Mouse (Mus musculus): Measurements from ENCODE around the gene Rbm6. TPM values are rescaled to one million over a fixed set of nuclear protein-coding genes. Genes with fewer than 3 reads are reported as not detected.
A peak's percentile ranks its signal among the peaks of the same experiment; 100 is the strongest.

Rbm6 gene
- polyA plus RNA-seq, 1 experiment from 2014 or later = 35.6 TPM

- Histone ChIP-seq H3K27me3 (replicated peaks; ENCODE audit: insufficient read depth, low read length) (no peaks in the 10 kb centered on the region), H3K9ac (replicated peaks; ENCODE audit: low read depth) (no peak overlapping the region), H3K4me3 (ENCODE audit: low read depth, low read length) (no peak overlapping the region), H3K4me2 (replicated peaks; ENCODE audit: low read depth, low read length) (no peak overlapping the region), H3K27ac (ENCODE audit: low read length) (peak overlapping the region; percentile 79), H3K9me3 (ENCODE audit: low read length) (no peaks in the 10 kb centered on the region), H3K4me1 (ENCODE audit: insufficient read depth, low read depth, low read length) (peaks cover 15% of the 10 kb centered on the region; the same call in 1 of the 2 replicates), H3K36me3 (ENCODE audit: insufficient read depth, low read length) (no peaks in the 10 kb centered on the region)
- ATAC-seq = peak; percentile 49
- WGBS = 94% methylated on average over 1 of the region's 1 CpGs
- DNase-seq (ENCODE audit: low spot score) = peak; percentile 48
- TF ChIP-seq EP300 (IDR thresholded peaks at IDR 0.05) (no peak), CTCF (IDR thresholded peaks at IDR 0.05) (no peak)
Measured at GRCm38 (mm10) chr9:107724796-107725195, 148.2 kb downstream of the Rbm6 start.

DNA sequence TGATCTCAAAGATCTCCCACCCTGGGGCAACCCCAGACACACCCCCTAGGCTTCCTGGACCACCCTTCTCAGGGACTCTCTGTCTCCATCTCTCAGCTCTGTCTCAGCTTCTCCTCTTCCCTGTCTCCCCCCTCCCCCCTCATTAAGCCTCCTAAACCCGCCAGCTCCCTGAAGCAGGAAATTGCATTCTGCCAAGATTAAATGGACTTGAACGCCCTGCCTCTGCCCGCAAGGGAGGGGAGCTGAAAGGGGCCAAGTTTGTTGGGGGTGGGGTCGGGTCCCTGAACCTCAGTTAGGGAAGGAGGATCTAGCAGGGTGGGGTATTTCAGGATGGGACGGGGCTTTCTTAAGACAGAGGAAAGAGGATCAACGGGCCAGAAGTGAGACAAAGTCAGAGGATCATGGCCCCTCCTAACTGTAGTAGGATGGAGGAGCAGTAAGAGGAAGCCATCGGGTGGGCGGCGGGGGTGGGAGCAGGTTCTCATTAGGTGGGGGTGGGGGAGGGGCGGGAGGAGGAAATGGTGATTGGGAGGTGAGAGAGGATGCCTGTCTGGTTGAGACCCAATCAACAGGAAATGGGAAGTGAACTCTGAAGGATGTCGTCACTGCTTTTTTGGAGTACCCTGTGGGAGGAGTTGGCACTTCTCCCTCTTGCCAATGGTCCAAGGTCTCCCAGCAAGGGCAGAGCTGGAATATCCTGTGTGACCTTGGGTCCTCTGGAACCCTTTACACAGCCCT, 149.1 kb downstream of the Rbm6 start:
- WGBS = 0% methylated on average over 10 of the region's 11 CpGs
- Histone ChIP-seq H3K4me1 (ENCODE audit: insufficient read depth, low read depth, low read length) (peaks cover 15% of the 10 kb centered on the region; the same call in 1 of the 2 replicates), H3K9me3 (ENCODE audit: low read length) (no peaks in the 10 kb centered on the region), H3K4me3 (ENCODE audit: low read depth, low read length) (no peak overlapping the region; the same call in 1 of the 2 replicates), H3K4me2 (replicated peaks; ENCODE audit: low read depth, low read length) (peak overlapping the region; percentile 33), H3K27me3 (replicated peaks; ENCODE audit: insufficient read depth, low read length) (no peaks in the 10 kb centered on the region), H3K27ac (ENCODE audit: low read length) (peak overlapping the region; percentile 79), H3K9ac (replicated peaks; ENCODE audit: low read depth) (no peak overlapping the region; the same call in 1 of the 2 replicates), H3K36me3 (ENCODE audit: insufficient read depth, low read length) (no peaks in the 10 kb centered on the region)
- TF ChIP-seq CTCF (IDR thresholded peaks at IDR 0.05) = no peak
- peak; percentile 45; the same call in 1 of the 2 replicates for TF ChIP-seq EP300 (IDR thresholded peaks at IDR 0.05)
- ATAC-seq = peak; percentile 86
- peak; percentile 91 for DNase-seq (ENCODE audit: low spot score)

Other genes starting within 250 kb of the Rbm6 start
- 414 and 417 TPM in 2 replicates for gene Gnai2, start 237.9 kb downstream of the Rbm6 start, polyA plus RNA-seq (2015; fragmentation: Nextera tagmentation; extraction: Ambion mirVana)
- 0.51 and 0.81 TPM in 2 replicates for gene Slc38a3, start 203.7 kb downstream of the Rbm6 start, polyA plus RNA-seq (2015; fragmentation: Nextera tagmentation; extraction: Ambion mirVana)
- 0.23 and 0.30 TPM in 2 replicates for gene Gnat1, start 193.5 kb downstream of the Rbm6 start, polyA plus RNA-seq (2015; fragmentation: Nextera tagmentation; extraction: Ambion mirVana)
- 23.4 and 24.9 TPM in 2 replicates for gene Sema3f, start 162.8 kb downstream of the Rbm6 start, polyA plus RNA-seq (2015; fragmentation: Nextera tagmentation; extraction: Ambion mirVana)
- 119 and 128 TPM in 2 replicates for gene Rbm5, start 102.2 kb downstream of the Rbm6 start, polyA plus RNA-seq (2015; fragmentation: Nextera tagmentation; extraction: Ambion mirVana)
- 12.3 and 12.8 TPM in 2 replicates for gene Mon1a, start 14.9 kb upstream of the Rbm6 start, polyA plus RNA-seq (2015; fragmentation: Nextera tagmentation; extraction: Ambion mirVana)
- 3.1 and 3.5 TPM in 2 replicates for gene Mst1r, start 33.6 kb upstream of the Rbm6 start, polyA plus RNA-seq (2015; fragmentation: Nextera tagmentation; extraction: Ambion mirVana)
- not detected in 2 replicates for gene Actl11, start 55.2 kb upstream of the Rbm6 start, polyA plus RNA-seq (2015; fragmentation: Nextera tagmentation; extraction: Ambion mirVana)
- 0.12 and 0.35 TPM in 2 replicates for gene Camkv, start 62.4 kb upstream of the Rbm6 start, polyA plus RNA-seq (2015; fragmentation: Nextera tagmentation; extraction: Ambion mirVana)
- 2.2 and 2.6 TPM in 2 replicates for gene Traip, start 76.9 kb upstream of the Rbm6 start, polyA plus RNA-seq (2015; fragmentation: Nextera tagmentation; extraction: Ambion mirVana)
- gene Uba7, start 102.3 kb upstream of the Rbm6 start, polyA plus RNA-seq (2015; fragmentation: Nextera tagmentation; extraction: Ambion mirVana) = 33.2 and 33.3 TPM in 2 replicates
- 1.8 and 3.6 TPM in 2 replicates for gene Gm20661, start 109.8 kb upstream of the Rbm6 start, polyA plus RNA-seq (2015; fragmentation: Nextera tagmentation; extraction: Ambion mirVana)
- 65.0 and 68.5 TPM in 2 replicates for gene Inka1, start 112.6 kb upstream of the Rbm6 start, polyA plus RNA-seq (2015; fragmentation: Nextera tagmentation; extraction: Ambion mirVana)
- 7.8 and 8.9 TPM in 2 replicates for gene Cdhr4, start 119.3 kb upstream of the Rbm6 start, polyA plus RNA-seq (2015; fragmentation: Nextera tagmentation; extraction: Ambion mirVana)
- 0.17 and 0.44 TPM in 2 replicates for gene Gm20662, start 123.1 kb upstream of the Rbm6 start, polyA plus RNA-seq (2015; fragmentation: Nextera tagmentation; extraction: Ambion mirVana)
- gene Ip6k1, start 129.3 kb upstream of the Rbm6 start, polyA plus RNA-seq (2015; fragmentation: Nextera tagmentation; extraction: Ambion mirVana) = 52.0 and 53.9 TPM in 2 replicates
- 25.5 and 26.5 TPM in 2 replicates for gene Gmppb, start 176.0 kb upstream of the Rbm6 start, polyA plus RNA-seq (2015; fragmentation: Nextera tagmentation; extraction: Ambion mirVana)
- gene Amigo3, start 179.9 kb upstream of the Rbm6 start, polyA plus RNA-seq (2015; fragmentation: Nextera tagmentation; extraction: Ambion mirVana) = 1.6 and 1.7 TPM in 2 replicates
- 0.62 and 1.1 TPM in 2 replicates for gene Mst1, start 207.2 kb upstream of the Rbm6 start, polyA plus RNA-seq (2015; fragmentation: Nextera tagmentation; extraction: Ambion mirVana)
- 19.7 and 20.4 TPM in 2 replicates for gene Rnf123, start 210.1 kb upstream of the Rbm6 start, polyA plus RNA-seq (2015; fragmentation: Nextera tagmentation; extraction: Ambion mirVana)
- gene Apeh, start 221.4 kb upstream of the Rbm6 start, polyA plus RNA-seq (2015; fragmentation: Nextera tagmentation; extraction: Ambion mirVana) = 29.3 and 34.6 TPM in 2 replicates